ENCODE assay signal across 13 mouse cellular contexts in the genomic region with DNA sequence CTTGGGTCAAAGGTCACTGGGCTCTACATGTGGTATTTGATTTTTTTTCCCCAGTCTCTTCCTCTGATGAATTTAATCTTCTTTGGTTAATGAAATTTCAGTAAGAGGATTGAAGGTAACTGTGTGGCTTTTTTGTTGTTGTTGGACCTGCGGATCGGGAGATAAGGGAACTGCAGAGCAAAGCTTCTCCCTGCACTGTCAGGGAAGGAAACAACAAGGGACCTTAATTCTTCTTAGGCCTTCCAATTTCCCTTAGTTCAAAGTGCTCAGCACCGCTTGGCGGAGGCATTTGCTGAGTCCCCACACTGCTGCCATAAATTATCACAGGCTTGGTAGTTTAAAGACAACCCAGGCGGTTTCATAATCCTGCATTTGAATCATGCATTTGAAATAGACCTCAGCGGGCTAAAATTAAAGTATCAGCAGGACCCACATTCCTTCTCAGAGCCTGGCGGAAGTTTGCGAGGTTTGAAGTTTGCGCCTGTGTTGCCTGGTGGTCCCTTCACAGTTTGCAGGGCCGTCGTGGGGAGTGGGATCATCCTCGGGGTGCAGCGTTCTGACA. TPM values are rescaled to one million over a fixed set of nuclear protein-coding genes. Genes with fewer than 3 reads are reported as not detected.
DNase-seq lines count a peak whose midpoint lies in the region; TF ChIP-seq lines count a peak whose summit lies in the region.
"Had no signal": no experiment of that assay in that cellular context is flagged by ENCODE, and none has a peak within 500 bp of the region (broad histone marks: within the 10 kb centered on the region; RNA-seq: fewer than 3 reads in every experiment).

No protein-coding gene starts in this region.

- TF ChIP-seq POLR2A in cortical plate, adult 2 months (IDR thresholded peaks at IDR 0.05; ENCODE audit: extremely low read depth, insufficient read depth, low read length): peak; percentile 44; the same call in 1 of the 2 replicates

- intact Hi-C loops in gastrocnemius, adult 2 months (cut with DNase I): loop anchor here (2.0 kb wide), 2 partner anchors 107 to 423 kb away; no protein-coding TSS in a partner anchor

- H3K4me3 ChIP-seq in gastrocnemius, adult 2 months: no peak overlapping the region
- no peak overlapping the region for H3K4me3 ChIP-seq in cortical plate, adult 2 months (ENCODE audit: insufficient read depth, low read length)
- H3K4me3 ChIP-seq: embryonic facial prominence, embryonic 15.5 days; forebrain, embryonic 10.5 days; heart, embryonic 12.5 days; hindbrain, embryonic 13.5 days; neural tube, embryonic 13.5 days had no signal

- H3K4me1 ChIP-seq in cortical plate, adult 2 months (ENCODE audit: control insufficient read depth, insufficient read depth, low read length): peaks cover 9% of the 10 kb centered on the region
- H3K4me1 ChIP-seq: embryonic facial prominence, embryonic 15.5 days; hindbrain, embryonic 13.5 days; neural tube, embryonic 13.5 days had no signal

- peak overlapping the region; percentile 64; the same call in 1 of the 2 replicates for H3K27ac ChIP-seq in gastrocnemius, adult 2 months
- H3K27ac ChIP-seq in cortical plate, adult 2 months (ENCODE audit: insufficient read depth, low read length): peak overlapping the region; percentile 86
- H3K27ac ChIP-seq: embryonic facial prominence, embryonic 15.5 days; forebrain, embryonic 10.5 days; hindbrain, embryonic 13.5 days; neural tube, embryonic 13.5 days had no signal

- no peak for TF ChIP-seq CTCF in gastrocnemius, adult 2 months (IDR thresholded peaks at IDR 0.05)
- no peak for TF ChIP-seq CTCF in cortical plate, adult 2 months (IDR thresholded peaks at IDR 0.05; ENCODE audit: extremely low read depth, insufficient read depth, low read length)

- peak; percentile 38 for DNase-seq in gastrocnemius, adult 2 months
- DNase-seq in gastrocnemius, postnatal 4 days (ENCODE audit: low spot score in 2 of 2): no peak
- peak; percentile 61 for DNase-seq in right cerebral cortex, adult 18-20 months
- no peak for DNase-seq in right cerebral cortex, postnatal 14 days
- peak; percentile 24 for DNase-seq in skeletal muscle tissue, adult 2 months (ENCODE audit: low read depth, low spot score)
- DNase-seq in lung, adult 18-20 months: no peak
- DNase-seq in urinary bladder, postnatal 10 days (ENCODE audit: low spot score): no peak

RNA-seq across cellular contexts. Expression of a gene that starts 28.5 kb away (rescaled TPM):
- total RNA-seq in gastrocnemius, adult 2 months (2021): 10 to 100 TPM; 21.5 to 22.7 TPM
- total RNA-seq in gastrocnemius, postnatal 4 days (2021): 10 to 100 TPM; 16.3 to 19.1 TPM
- polyA plus RNA-seq in cortical plate, adult 2 months (2012; rRNA removed): 24.9 and 25.2 TPM in 2 replicates

RNA-seq across cellular contexts. Expression of a gene that starts 28.6 kb away (rescaled TPM):
- total RNA-seq in gastrocnemius, adult 2 months (2021): 10 to 100 TPM; 33.9 to 37.6 TPM
- 10 to 100 TPM; 39.0 to 39.2 TPM for total RNA-seq in gastrocnemius, postnatal 4 days (2021)
- polyA plus RNA-seq in cortical plate, adult 2 months (2012; rRNA removed): 50.5 and 52.9 TPM in 2 replicates

RNA-seq across cellular contexts. Expression of a gene that starts 56.3 kb away (rescaled TPM):
- total RNA-seq in gastrocnemius, adult 2 months (2021): 10 to 100 TPM; 17.0 to 23.8 TPM
- 10 to 100 TPM; 50.8 to 58.0 TPM for total RNA-seq in gastrocnemius, postnatal 4 days (2021)
- 17.6 and 19.8 TPM in 2 replicates for polyA plus RNA-seq in cortical plate, adult 2 months (2012; rRNA removed)

Comparison
In these comparisons a context has a peak if more than half of its experiments do, and no peak if none do; other contexts are left out.
1. DNase-seq: peak in gastrocnemius, adult 2 months (single experiment), right cerebral cortex, adult 18-20 months (single experiment) and skeletal muscle tissue, adult 2 months (single experiment); none in gastrocnemius, postnatal 4 days (0 of 2), right cerebral cortex, postnatal 14 days (single experiment), lung, adult 18-20 months (0 of 2) and urinary bladder, postnatal 10 days (single experiment).